Mouse (Mus musculus): Measurements from ENCODE around the gene Glis3. TPM values are rescaled to one million over a fixed set of nuclear protein-coding genes. Genes with fewer than 3 reads are reported as not detected.

Gene Glis3
- polyA plus RNA-seq, 1 experiment from 2014 or later = 7.9 TPM

DNA sequence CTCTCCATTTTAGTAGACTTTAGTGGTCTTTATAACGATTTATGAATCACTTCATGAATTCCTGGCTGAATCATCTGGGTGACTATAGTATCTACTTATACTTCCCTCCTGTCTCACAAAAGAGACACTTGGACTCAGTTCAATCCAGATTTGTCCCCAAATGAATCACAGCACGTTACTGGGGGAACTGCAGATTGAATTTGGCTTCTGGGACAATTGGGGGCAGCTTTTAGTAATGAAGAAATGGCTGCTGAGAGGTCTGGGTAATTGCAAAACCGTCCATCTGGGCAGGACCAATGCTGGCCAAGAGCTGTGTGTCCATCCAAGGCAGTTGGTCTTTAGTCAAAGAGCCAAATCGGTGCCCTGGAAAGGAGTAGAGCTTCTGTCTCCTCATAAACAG is 390.4 kb downstream of the Glis3 start:
- no peaks in the 10 kb centered on the region for H3K9me3 ChIP-seq (ENCODE audit: control insufficient read depth, low read length)
- H3K4me1 ChIP-seq (ENCODE audit: control insufficient read depth, insufficient read depth, low read length) = no peaks in the 10 kb centered on the region
- no peak overlapping the region for H3K27ac ChIP-seq (ENCODE audit: low read depth, low read length)
- no peak overlapping the region for H3K4me3 ChIP-seq (ENCODE audit: low read length)
- ATAC-seq (ENCODE audit: low FRiP score, low TSS enrichment) = no peak
- no peak overlapping the region for H3K4me2 ChIP-seq (replicated peaks; ENCODE audit: low read depth, low read length)
- no peaks in the 10 kb centered on the region for H3K36me3 ChIP-seq (ENCODE audit: control insufficient read depth, insufficient read depth, low read length)
- no peak overlapping the region for H3K9ac ChIP-seq (ENCODE audit: low read depth, low read length)
- H3K27me3 ChIP-seq (ENCODE audit: control insufficient read depth, insufficient read depth, low read length) = no peaks in the 10 kb centered on the region
- 92% methylated on average over 4 of the region's 4 CpGs for WGBS

DNA sequence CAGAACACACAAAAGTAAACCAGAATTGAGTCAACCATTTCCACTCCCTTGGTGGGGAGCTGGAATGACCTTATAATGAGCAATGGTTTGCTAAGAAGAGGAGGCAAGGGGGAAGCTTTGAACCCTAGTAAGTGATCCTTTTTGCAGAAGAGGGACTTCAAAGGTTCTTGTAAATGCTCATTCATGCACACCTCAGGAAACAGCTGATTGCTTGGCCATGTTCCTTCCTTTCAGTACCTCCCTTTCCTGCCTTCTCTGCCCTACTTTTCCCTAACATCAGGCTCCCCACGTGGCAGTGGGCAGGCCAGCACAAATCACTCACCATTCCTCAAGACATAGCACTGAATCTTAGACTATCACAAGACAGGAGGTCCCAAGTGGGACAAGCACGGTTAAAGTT is 392.4 kb downstream of the Glis3 start:
- H3K4me3 ChIP-seq (ENCODE audit: low read length) = no peak overlapping the region
- H3K36me3 ChIP-seq (ENCODE audit: control insufficient read depth, insufficient read depth, low read length) = no peaks in the 10 kb centered on the region
- no peaks in the 10 kb centered on the region for H3K27me3 ChIP-seq (ENCODE audit: control insufficient read depth, insufficient read depth, low read length)
- H3K9ac ChIP-seq (ENCODE audit: low read depth, low read length) = no peak overlapping the region
- WGBS = 26% methylated on average over 2 of the region's 2 CpGs
- H3K4me1 ChIP-seq (ENCODE audit: control insufficient read depth, insufficient read depth, low read length) = no peaks in the 10 kb centered on the region
- H3K27ac ChIP-seq (ENCODE audit: low read depth, low read length) = no peak overlapping the region
- H3K4me2 ChIP-seq (replicated peaks; ENCODE audit: low read depth, low read length) = no peak overlapping the region
- no peak for ATAC-seq (ENCODE audit: low FRiP score, low TSS enrichment)
- no peaks in the 10 kb centered on the region for H3K9me3 ChIP-seq (ENCODE audit: control insufficient read depth, low read length)

DNA sequence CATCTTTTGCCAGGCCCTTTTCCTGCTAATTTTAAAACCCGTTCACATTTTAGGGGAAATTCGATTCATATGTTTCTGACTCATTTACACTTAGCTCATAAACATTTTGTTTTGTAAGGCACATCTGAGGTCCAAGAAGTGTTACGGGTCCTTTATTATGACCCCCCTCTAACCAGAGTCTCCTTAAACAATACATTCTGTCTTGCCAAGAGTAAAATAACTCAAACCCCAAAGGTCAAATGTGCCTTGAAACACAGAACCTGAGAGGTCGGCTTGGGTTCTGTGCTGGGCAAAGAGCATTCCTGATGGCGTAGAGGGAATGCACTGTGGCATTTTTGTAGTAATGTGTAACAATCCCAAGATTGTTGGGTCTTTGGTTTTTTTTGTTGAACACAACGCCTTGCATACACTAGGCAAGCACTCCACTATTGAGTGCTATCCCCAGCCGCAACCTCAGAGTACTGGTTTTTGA is 395.7 kb downstream of the Glis3 start:
- no peaks in the 10 kb centered on the region for H3K4me1 ChIP-seq (ENCODE audit: control insufficient read depth, insufficient read depth, low read length)
- no peak overlapping the region for H3K27ac ChIP-seq (ENCODE audit: low read depth, low read length)
- H3K9ac ChIP-seq (ENCODE audit: low read depth, low read length) = no peak overlapping the region
- H3K4me3 ChIP-seq (ENCODE audit: low read length) = no peak overlapping the region
- 86% methylated on average over 7 of the region's 7 CpGs for WGBS
- no peak overlapping the region for H3K4me2 ChIP-seq (replicated peaks; ENCODE audit: low read depth, low read length)
- H3K27me3 ChIP-seq (ENCODE audit: control insufficient read depth, insufficient read depth, low read length) = no peaks in the 10 kb centered on the region
- ATAC-seq (ENCODE audit: low FRiP score, low TSS enrichment) = no peak
- H3K36me3 ChIP-seq (ENCODE audit: control insufficient read depth, insufficient read depth, low read length) = no peaks in the 10 kb centered on the region
- no peaks in the 10 kb centered on the region for H3K9me3 ChIP-seq (ENCODE audit: control insufficient read depth, low read length)

DNA sequence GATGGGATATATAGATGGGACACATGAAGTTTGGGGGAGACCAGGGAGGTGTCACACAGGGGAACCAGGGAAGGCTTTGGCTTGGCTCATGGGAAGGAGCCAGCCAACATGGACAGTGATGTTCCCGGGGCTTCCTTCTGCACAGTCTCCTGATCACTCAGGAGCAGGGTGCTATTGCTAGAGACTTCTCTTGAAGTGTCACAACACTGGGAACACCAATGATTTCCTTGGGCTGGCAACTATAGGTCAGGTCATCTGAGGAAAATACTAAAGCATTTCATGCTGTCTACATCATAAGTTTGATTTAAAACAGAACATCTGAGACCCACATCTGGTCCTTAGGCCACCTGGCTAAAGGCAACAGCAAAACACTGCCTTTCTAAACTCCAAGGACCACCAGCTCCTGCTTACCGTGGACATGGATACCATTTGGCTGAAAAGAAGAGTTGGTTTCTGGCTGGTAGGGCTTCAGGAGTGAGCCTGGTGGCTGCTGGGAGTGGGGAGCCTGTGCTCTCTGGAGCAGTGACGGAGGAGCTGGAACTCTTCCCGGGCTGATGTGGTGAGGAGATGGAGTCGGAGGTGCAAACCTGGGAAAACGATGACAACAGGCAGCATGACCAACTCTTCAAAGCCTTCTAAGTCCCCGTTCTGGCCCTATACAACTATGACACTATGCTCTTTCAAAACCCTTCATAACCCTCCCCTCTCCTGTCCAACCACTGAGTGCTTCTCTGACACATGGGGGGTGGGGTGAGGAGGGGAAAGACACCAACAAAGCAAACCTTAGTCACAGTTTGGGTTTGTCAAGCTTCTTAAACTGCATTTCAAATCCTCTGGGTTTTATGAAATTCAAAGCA is 396.4 kb downstream of the Glis3 start:
- H3K36me3 ChIP-seq (ENCODE audit: control insufficient read depth, insufficient read depth, low read length) = no peaks in the 10 kb centered on the region
- H3K4me1 ChIP-seq (ENCODE audit: control insufficient read depth, insufficient read depth, low read length) = no peaks in the 10 kb centered on the region
- no peaks in the 10 kb centered on the region for H3K27me3 ChIP-seq (ENCODE audit: control insufficient read depth, insufficient read depth, low read length)
- no peak overlapping the region for H3K27ac ChIP-seq (ENCODE audit: low read depth, low read length)
- no peak overlapping the region for H3K9ac ChIP-seq (ENCODE audit: low read depth, low read length)
- H3K4me3 ChIP-seq (ENCODE audit: low read length) = no peak overlapping the region
- 84% methylated on average over 7 of the region's 7 CpGs for WGBS
- ATAC-seq (ENCODE audit: low FRiP score, low TSS enrichment) = no peak
- H3K4me2 ChIP-seq (replicated peaks; ENCODE audit: low read depth, low read length) = no peak overlapping the region
- no peaks in the 10 kb centered on the region for H3K9me3 ChIP-seq (ENCODE audit: control insufficient read depth, low read length)

DNA sequence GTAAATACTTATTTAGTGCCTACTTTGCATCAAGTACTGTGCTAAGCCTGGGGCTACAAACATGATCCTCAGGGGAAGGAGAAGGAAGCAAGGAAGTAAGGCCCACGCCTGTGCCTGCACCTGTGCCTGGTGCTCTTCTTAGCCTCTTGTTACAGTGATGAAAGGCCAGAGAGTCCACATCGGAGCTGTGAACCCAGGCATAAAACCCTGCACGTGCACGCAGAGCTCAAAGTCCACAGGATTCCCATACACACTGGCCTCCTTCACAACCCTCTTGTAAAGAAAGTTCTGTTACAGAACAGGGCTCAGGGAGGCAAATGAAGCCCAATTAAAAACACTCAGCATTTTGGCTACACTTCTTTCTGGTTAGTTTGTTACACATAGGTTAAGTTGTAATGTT is 398.5 kb downstream of the Glis3 start:
- H3K4me3 ChIP-seq (ENCODE audit: low read length) = no peak overlapping the region
- no peak overlapping the region for H3K9ac ChIP-seq (ENCODE audit: low read depth, low read length)
- no peak overlapping the region for H3K27ac ChIP-seq (ENCODE audit: low read depth, low read length)
- ATAC-seq (ENCODE audit: low FRiP score, low TSS enrichment) = no peak
- H3K4me2 ChIP-seq (replicated peaks; ENCODE audit: low read depth, low read length) = no peak overlapping the region
- no peaks in the 10 kb centered on the region for H3K4me1 ChIP-seq (ENCODE audit: control insufficient read depth, insufficient read depth, low read length)
- H3K9me3 ChIP-seq (ENCODE audit: control insufficient read depth, low read length) = no peaks in the 10 kb centered on the region
- WGBS = 65% methylated on average over 4 of the region's 4 CpGs
- no peaks in the 10 kb centered on the region for H3K27me3 ChIP-seq (ENCODE audit: control insufficient read depth, insufficient read depth, low read length)
- no peaks in the 10 kb centered on the region for H3K36me3 ChIP-seq (ENCODE audit: control insufficient read depth, insufficient read depth, low read length)

DNA sequence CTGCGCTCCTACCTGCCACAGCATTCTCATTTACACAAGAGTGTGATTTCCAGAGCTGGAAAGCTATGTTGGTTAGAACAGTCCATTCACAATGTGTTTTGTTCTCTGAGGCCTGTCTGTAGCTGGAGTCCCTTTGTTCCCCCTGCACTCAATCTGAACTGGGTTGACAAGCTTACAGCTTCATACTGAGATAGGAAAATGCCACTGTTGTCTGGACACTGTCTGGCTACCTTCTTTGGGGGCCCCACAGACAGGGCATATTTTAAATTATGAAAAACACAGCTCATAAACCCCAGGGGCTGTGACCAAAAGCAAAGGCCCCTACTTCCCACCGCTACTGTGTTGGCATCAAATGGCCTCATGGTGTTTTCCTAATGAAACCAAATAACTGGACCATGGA is 402.8 kb downstream of the Glis3 start:
- Histone ChIP-seq H3K9ac (ENCODE audit: low read depth, low read length) (no peak overlapping the region), H3K4me1 (ENCODE audit: control insufficient read depth, insufficient read depth, low read length) (no peaks in the 10 kb centered on the region), H3K9me3 (ENCODE audit: control insufficient read depth, low read length) (no peaks in the 10 kb centered on the region), H3K36me3 (ENCODE audit: control insufficient read depth, insufficient read depth, low read length) (no peaks in the 10 kb centered on the region), H3K27ac (ENCODE audit: low read depth, low read length) (no peak overlapping the region), H3K27me3 (ENCODE audit: control insufficient read depth, insufficient read depth, low read length) (no peaks in the 10 kb centered on the region), H3K4me2 (replicated peaks; ENCODE audit: low read depth, low read length) (no peak overlapping the region), H3K4me3 (ENCODE audit: low read length) (no peak overlapping the region)
- no peak for ATAC-seq (ENCODE audit: low FRiP score, low TSS enrichment)
- WGBS = 70% methylated on average over 2 of the region's 2 CpGs

DNA sequence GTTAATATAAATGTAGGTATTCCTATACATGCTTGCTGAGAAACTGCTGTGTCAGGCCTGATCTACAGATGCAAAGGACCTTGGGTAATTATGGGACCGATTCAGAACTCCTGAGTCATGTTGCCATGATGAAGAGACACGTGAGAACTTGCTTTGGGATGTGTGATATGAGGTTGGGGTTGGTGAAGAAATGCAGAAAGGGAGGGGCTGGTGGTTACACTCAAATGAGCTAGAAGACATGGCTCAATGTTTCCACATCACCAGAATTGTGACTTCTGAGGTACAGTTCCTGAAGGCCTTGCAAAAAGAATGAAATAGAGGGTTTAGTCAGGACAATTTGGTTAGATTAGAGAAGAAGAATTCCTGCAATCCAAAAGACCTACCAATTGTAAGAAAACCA is 405.4 kb downstream of the Glis3 start:
- Histone ChIP-seq H3K4me2 (replicated peaks; ENCODE audit: low read depth, low read length) (no peak overlapping the region), H3K9me3 (ENCODE audit: control insufficient read depth, low read length) (no peaks in the 10 kb centered on the region), H3K4me1 (ENCODE audit: control insufficient read depth, insufficient read depth, low read length) (no peaks in the 10 kb centered on the region), H3K9ac (ENCODE audit: low read depth, low read length) (no peak overlapping the region), H3K36me3 (ENCODE audit: control insufficient read depth, insufficient read depth, low read length) (no peaks in the 10 kb centered on the region), H3K27ac (ENCODE audit: low read depth, low read length) (no peak overlapping the region), H3K4me3 (ENCODE audit: low read length) (no peak overlapping the region), H3K27me3 (ENCODE audit: control insufficient read depth, insufficient read depth, low read length) (no peaks in the 10 kb centered on the region)
- WGBS = 82% methylated on average over 2 of the region's 2 CpGs
- no peak for ATAC-seq (ENCODE audit: low FRiP score, low TSS enrichment)

DNA sequence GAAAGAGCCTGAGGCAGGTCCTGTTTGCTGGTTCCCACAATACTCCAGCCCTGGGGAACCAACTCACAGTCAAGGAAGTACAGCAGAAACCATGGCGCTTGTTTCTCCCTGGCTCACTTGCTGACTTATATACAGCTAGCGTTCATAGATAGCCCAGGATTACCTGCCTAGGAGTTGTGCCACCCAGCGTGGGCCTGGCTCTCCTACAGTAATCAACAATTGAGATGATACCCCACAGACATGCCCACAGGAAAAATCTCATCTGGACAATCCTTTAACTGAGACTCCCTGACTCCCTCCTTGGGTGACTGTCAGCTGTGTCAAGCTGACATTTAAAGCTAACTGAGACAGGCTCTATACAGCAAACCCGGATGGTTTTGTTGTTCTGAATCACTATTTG is 405.9 kb downstream of the Glis3 start:
- no peaks in the 10 kb centered on the region for H3K4me1 ChIP-seq (ENCODE audit: control insufficient read depth, insufficient read depth, low read length)
- no peak for ATAC-seq (ENCODE audit: low FRiP score, low TSS enrichment)
- 83% methylated on average over 4 of the region's 4 CpGs for WGBS
- H3K4me2 ChIP-seq (replicated peaks; ENCODE audit: low read depth, low read length) = no peak overlapping the region
- no peak overlapping the region for H3K27ac ChIP-seq (ENCODE audit: low read depth, low read length)
- H3K4me3 ChIP-seq (ENCODE audit: low read length) = no peak overlapping the region
- no peaks in the 10 kb centered on the region for H3K27me3 ChIP-seq (ENCODE audit: control insufficient read depth, insufficient read depth, low read length)
- H3K9ac ChIP-seq (ENCODE audit: low read depth, low read length) = no peak overlapping the region
- H3K36me3 ChIP-seq (ENCODE audit: control insufficient read depth, insufficient read depth, low read length) = no peaks in the 10 kb centered on the region
- no peaks in the 10 kb centered on the region for H3K9me3 ChIP-seq (ENCODE audit: control insufficient read depth, low read length)

DNA sequence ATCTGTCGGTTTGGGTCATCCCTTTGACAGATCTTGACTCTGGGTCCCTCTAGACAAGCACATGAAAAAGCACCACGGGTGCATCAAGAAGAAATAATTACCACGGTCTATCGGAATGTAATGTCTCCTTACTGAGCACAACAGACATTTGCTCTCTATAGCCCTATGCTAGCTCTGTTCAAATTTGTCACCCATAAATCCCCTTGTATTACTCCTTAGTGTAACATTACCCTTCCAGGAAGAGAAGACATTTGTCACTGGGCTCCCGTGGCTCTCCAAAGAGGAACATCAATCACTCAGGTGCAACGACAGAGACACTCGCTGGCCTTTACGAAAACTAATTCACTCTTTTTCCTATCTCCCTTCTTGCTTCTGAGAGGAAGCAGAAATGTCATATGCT is 413.0 kb downstream of the Glis3 start:
- no peak for ATAC-seq (ENCODE audit: low FRiP score, low TSS enrichment)

More for the DNA sequence above, 413.0 kb downstream of the Glis3 start:
- Histone ChIP-seq H3K9ac (ENCODE audit: low read depth, low read length) (no peak overlapping the region), H3K9me3 (ENCODE audit: control insufficient read depth, low read length) (no peaks in the 10 kb centered on the region), H3K27ac (ENCODE audit: low read depth, low read length) (no peak overlapping the region), H3K4me3 (ENCODE audit: low read length) (no peak overlapping the region), H3K36me3 (ENCODE audit: control insufficient read depth, insufficient read depth, low read length) (no peaks in the 10 kb centered on the region), H3K4me1 (ENCODE audit: control insufficient read depth, insufficient read depth, low read length) (no peaks in the 10 kb centered on the region), H3K27me3 (ENCODE audit: control insufficient read depth, insufficient read depth, low read length) (no peaks in the 10 kb centered on the region), H3K4me2 (replicated peaks; ENCODE audit: low read depth, low read length) (no peak overlapping the region)
- WGBS = 24% methylated on average over 8 of the region's 8 CpGs

Data from kidney, embryonic 14.5 days (tissue).